Mouse (Mus musculus) bone marrow macrophage, adult 2 months (primary cell): ENCODE data around the gene Mab21l2.

ENCODE experiments used
- CTCF ChIP-seq: IDR thresholded peaks from 2 replicates; pipeline ENCODE4 v1.5.1; 2012; ENCODE audit warnings: low read depth, mild to moderate bottlenecking, low read length, moderate library complexity
- POLR2A ChIP-seq: IDR thresholded peaks from 2 replicates; pipeline ENCODE4 v1.6.1; 2012; ENCODE audit warnings: mild to moderate bottlenecking, low read depth, low read length, borderline replicate concordance

DNA sequence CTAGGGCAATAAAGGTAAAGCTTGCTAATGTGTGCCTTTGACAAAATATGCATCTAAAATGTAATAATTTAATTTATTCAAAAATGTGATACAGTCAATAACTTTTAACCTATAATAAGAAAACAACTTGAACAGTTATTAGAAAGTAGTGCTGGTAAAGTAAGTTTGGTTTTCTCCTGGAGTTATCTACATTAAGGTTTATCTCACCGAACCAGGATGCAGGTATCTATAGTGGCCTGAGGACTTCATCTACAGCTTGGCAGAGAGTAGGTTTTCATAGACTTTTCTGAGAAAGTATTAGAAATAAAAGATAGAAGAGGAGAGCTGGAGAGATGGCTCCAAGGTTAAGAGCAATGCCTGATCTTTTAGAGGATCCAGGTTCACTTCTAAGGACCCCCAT is 13.0 kb upstream of the Mab21l2 start:
- TF ChIP-seq CTCF, result no peak
- TF ChIP-seq POLR2A, result no peak
